Mouse (Mus musculus): ENCODE measurements around the gene Ccdc183. TPM values are rescaled to one million over a fixed set of nuclear protein-coding genes. Genes with fewer than 3 reads are reported as not detected.

The Ccdc183 gene
- total RNA-seq, 2 experiments from 2014 or later = not detected

DNA sequence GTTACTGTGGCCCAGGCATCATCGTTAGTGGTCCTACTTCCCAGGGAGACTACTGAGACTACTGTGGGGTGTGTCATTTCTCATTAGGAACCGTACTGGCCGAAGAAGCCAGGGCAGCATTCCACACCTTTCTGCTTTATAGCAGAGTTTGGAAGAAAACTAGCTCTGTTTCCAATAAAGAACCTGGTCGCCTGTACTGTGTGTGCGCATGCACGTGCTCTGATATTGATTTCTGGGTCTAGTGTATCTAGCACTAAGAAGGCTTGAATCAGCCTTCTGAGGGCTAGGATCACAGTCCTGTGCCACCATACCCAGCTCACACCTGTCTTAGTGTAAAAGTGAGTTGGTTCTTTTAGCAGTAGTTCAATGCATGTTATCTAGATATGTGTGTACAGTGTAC, 58.7 kb downstream of the Ccdc183 start:
- ATAC-seq (replicated peaks; ENCODE audit: low FRiP score, low TSS enrichment, poor library complexity, severe bottlenecking) = no peak

Other genes starting within 250 kb of the Ccdc183 start
Only the 30 nearest of the 33 such genes appear.
- not detected in 2 replicates for gene Entpd2, start 221.8 kb downstream of the Ccdc183 start, total RNA-seq (2014; fragmentation: Nextera tagmentation)
- gene Entpd2, start 221.8 kb downstream of the Ccdc183 start, total RNA-seq (2017) = not detected in 2 replicates
- gene Npdc1, start 218.3 kb downstream of the Ccdc183 start, total RNA-seq (2014; fragmentation: Nextera tagmentation) = not detected in 2 replicates
- not detected in 2 replicates for gene Npdc1, start 218.3 kb downstream of the Ccdc183 start, total RNA-seq (2017)
- 3.4 and 6.3 TPM in 2 replicates for gene Fut7, start 194.4 kb downstream of the Ccdc183 start, total RNA-seq (2014; fragmentation: Nextera tagmentation)
- gene Fut7, start 194.4 kb downstream of the Ccdc183 start, total RNA-seq (2017) = 4.5 and 4.9 TPM in 2 replicates
- gene Abca2, start 189.0 kb downstream of the Ccdc183 start, total RNA-seq (2014; fragmentation: Nextera tagmentation) = 34.7 and 38.3 TPM in 2 replicates
- 10.8 and 13.1 TPM in 2 replicates for gene Abca2, start 189.0 kb downstream of the Ccdc183 start, total RNA-seq (2017)
- not detected in 2 replicates for gene Clic3, start 160.8 kb downstream of the Ccdc183 start, total RNA-seq (2014; fragmentation: Nextera tagmentation)
- not detected in 2 replicates for gene Clic3, start 160.8 kb downstream of the Ccdc183 start, total RNA-seq (2017)
- gene Paxx, start 156.6 kb downstream of the Ccdc183 start, total RNA-seq (2014; fragmentation: Nextera tagmentation) = 34.5 and 36.3 TPM in 2 replicates
- 17.9 and 25.9 TPM in 2 replicates for gene Paxx, start 156.6 kb downstream of the Ccdc183 start, total RNA-seq (2017)
- not detected in 2 replicates for gene Ptgds, start 147.6 kb downstream of the Ccdc183 start, total RNA-seq (2014; fragmentation: Nextera tagmentation)
- not detected in 2 replicates for gene Ptgds, start 147.6 kb downstream of the Ccdc183 start, total RNA-seq (2017)
- gene Lcn12, start 123.8 kb downstream of the Ccdc183 start, total RNA-seq (2014; fragmentation: Nextera tagmentation) = not detected in 2 replicates
- gene Lcn12, start 123.8 kb downstream of the Ccdc183 start, total RNA-seq (2017) = not detected in 2 replicates
- gene Fbxw5, start 116.9 kb downstream of the Ccdc183 start, total RNA-seq (2014; fragmentation: Nextera tagmentation) = 50.4 and 64.5 TPM in 2 replicates
- gene Fbxw5, start 116.9 kb downstream of the Ccdc183 start, total RNA-seq (2017) = 24.0 and 28.9 TPM in 2 replicates
- gene C8g, start 116.0 kb downstream of the Ccdc183 start, total RNA-seq (2014; fragmentation: Nextera tagmentation) = 0.63 and 2.2 TPM in 2 replicates
- gene C8g, start 116.0 kb downstream of the Ccdc183 start, total RNA-seq (2017) = 0.76 and 3.3 TPM in 2 replicates
- 19.2 and 22.4 TPM in 2 replicates for gene Traf2, start 70.7 kb downstream of the Ccdc183 start, total RNA-seq (2014; fragmentation: Nextera tagmentation)
- 13.7 and 14.3 TPM in 2 replicates for gene Traf2, start 70.7 kb downstream of the Ccdc183 start, total RNA-seq (2017)
- 151 and 209 TPM in 2 replicates for gene Edf1, start 59.8 kb downstream of the Ccdc183 start, total RNA-seq (2014; fragmentation: Nextera tagmentation)
- 60.9 and 105 TPM in 2 replicates for gene Edf1, start 59.8 kb downstream of the Ccdc183 start, total RNA-seq (2017)
- 6.5 and 8.1 TPM in 2 replicates for gene Mamdc4, start 42.8 kb downstream of the Ccdc183 start, total RNA-seq (2014; fragmentation: Nextera tagmentation)
- gene Mamdc4, start 42.8 kb downstream of the Ccdc183 start, total RNA-seq (2017) = 0.38 and 2.0 TPM in 2 replicates
- 36.5 and 43.2 TPM in 2 replicates for gene Phpt1, start 42.5 kb downstream of the Ccdc183 start, total RNA-seq (2014; fragmentation: Nextera tagmentation)
- 19.1 and 25.2 TPM in 2 replicates for gene Phpt1, start 42.5 kb downstream of the Ccdc183 start, total RNA-seq (2017)
- not detected in 2 replicates for gene Ajm1, start 35.9 kb downstream of the Ccdc183 start, total RNA-seq (2014; fragmentation: Nextera tagmentation)
- gene Ajm1, start 35.9 kb downstream of the Ccdc183 start, total RNA-seq (2017) = 0.09 TPM in 1 of 2 replicates, not detected in the other
- gene Rabl6, start 9.2 kb downstream of the Ccdc183 start, total RNA-seq (2014; fragmentation: Nextera tagmentation) = 55.8 and 58.7 TPM in 2 replicates
- 58.5 and 92.0 TPM in 2 replicates for gene Rabl6, start 9.2 kb downstream of the Ccdc183 start, total RNA-seq (2017)
- 2.1 and 3.0 TPM in 2 replicates for gene Tmem141, start 4.3 kb upstream of the Ccdc183 start, total RNA-seq (2014; fragmentation: Nextera tagmentation)
- gene Tmem141, start 4.3 kb upstream of the Ccdc183 start, total RNA-seq (2017) = 3.7 and 5.9 TPM in 2 replicates
- gene Fcna, start 10.4 kb upstream of the Ccdc183 start, total RNA-seq (2014; fragmentation: Nextera tagmentation) = not detected in 2 replicates
- not detected in 2 replicates for gene Fcna, start 10.4 kb upstream of the Ccdc183 start, total RNA-seq (2017)
- gene Lcn8, start 35.4 kb upstream of the Ccdc183 start, total RNA-seq (2014; fragmentation: Nextera tagmentation) = not detected in 2 replicates
- not detected in 2 replicates for gene Lcn8, start 35.4 kb upstream of the Ccdc183 start, total RNA-seq (2017)
- not detected in 2 replicates for gene Lcn5, start 40.3 kb upstream of the Ccdc183 start, total RNA-seq (2014; fragmentation: Nextera tagmentation)
- not detected in 2 replicates for gene Lcn5, start 40.3 kb upstream of the Ccdc183 start, total RNA-seq (2017)
- not detected in 2 replicates for gene Lcn6, start 59.1 kb upstream of the Ccdc183 start, total RNA-seq (2014; fragmentation: Nextera tagmentation)
- not detected in 2 replicates for gene Lcn6, start 59.1 kb upstream of the Ccdc183 start, total RNA-seq (2017)
- gene Lcn10, start 65.0 kb upstream of the Ccdc183 start, total RNA-seq (2014; fragmentation: Nextera tagmentation) = not detected in 2 replicates
- not detected in 2 replicates for gene Lcn10, start 65.0 kb upstream of the Ccdc183 start, total RNA-seq (2017)
- not detected in 2 replicates for gene Obp2a, start 82.4 kb upstream of the Ccdc183 start, total RNA-seq (2014; fragmentation: Nextera tagmentation)
- not detected in 2 replicates for gene Obp2a, start 82.4 kb upstream of the Ccdc183 start, total RNA-seq (2017)
- 2.8 and 7.9 TPM in 2 replicates for gene Bmyc, start 89.1 kb upstream of the Ccdc183 start, total RNA-seq (2014; fragmentation: Nextera tagmentation)
- 2.4 and 2.5 TPM in 2 replicates for gene Bmyc, start 89.1 kb upstream of the Ccdc183 start, total RNA-seq (2017)
- gene Obp2b, start 119.3 kb upstream of the Ccdc183 start, total RNA-seq (2014; fragmentation: Nextera tagmentation) = not detected in 2 replicates
- not detected in 2 replicates for gene Obp2b, start 119.3 kb upstream of the Ccdc183 start, total RNA-seq (2017)
- not detected in 2 replicates for gene Lcn3, start 147.9 kb upstream of the Ccdc183 start, total RNA-seq (2014; fragmentation: Nextera tagmentation)
- not detected in 2 replicates for gene Lcn3, start 147.9 kb upstream of the Ccdc183 start, total RNA-seq (2017)
- not detected in 2 replicates for gene Lcn11, start 159.3 kb upstream of the Ccdc183 start, total RNA-seq (2014; fragmentation: Nextera tagmentation)
- not detected in 2 replicates for gene Lcn11, start 159.3 kb upstream of the Ccdc183 start, total RNA-seq (2017)
- gene Gm13539, start 164.6 kb upstream of the Ccdc183 start, total RNA-seq (2014; fragmentation: Nextera tagmentation) = not detected in 2 replicates
- not detected in 2 replicates for gene Gm13539, start 164.6 kb upstream of the Ccdc183 start, total RNA-seq (2017)
- not detected in 2 replicates for gene Glt6d1, start 198.2 kb upstream of the Ccdc183 start, total RNA-seq (2014; fragmentation: Nextera tagmentation)
- gene Glt6d1, start 198.2 kb upstream of the Ccdc183 start, total RNA-seq (2017) = not detected in 2 replicates
- not detected in 2 replicates for gene Lcn9, start 205.5 kb upstream of the Ccdc183 start, total RNA-seq (2014; fragmentation: Nextera tagmentation)
- gene Lcn9, start 205.5 kb upstream of the Ccdc183 start, total RNA-seq (2017) = not detected in 2 replicates